Mouse (Mus musculus) adrenal gland, adult 2 months (tissue): ENCODE results near the gene Palm2. TPM values are rescaled to one million over a fixed set of nuclear protein-coding genes. Genes with fewer than 3 reads are reported as not detected.

ENCODE experiments used
- DNase-seq: peaks from one replicate; pipeline ENCODE4 v3.0.0; 2021
- polyA plus RNA-seq: library from polyadenylated mRNA; depleted of rRNA; stranded (reverse); fragments of >200 nt; gene quantifications from 2 replicates; pipeline ENCODE4 v1.2.3, GENCODE M21; 2012; rRNA removed
- total RNA-seq, 2 experiments: library from RNA; stranded (reverse); gene quantifications; 2 replicates each; pipeline ENCODE4 v1.2.3; 2021

Palm2 gene
- total and polyA plus RNA-seq, 3 experiments, result 1.9 to 39.5 (median 20.0) TPM

DNA sequence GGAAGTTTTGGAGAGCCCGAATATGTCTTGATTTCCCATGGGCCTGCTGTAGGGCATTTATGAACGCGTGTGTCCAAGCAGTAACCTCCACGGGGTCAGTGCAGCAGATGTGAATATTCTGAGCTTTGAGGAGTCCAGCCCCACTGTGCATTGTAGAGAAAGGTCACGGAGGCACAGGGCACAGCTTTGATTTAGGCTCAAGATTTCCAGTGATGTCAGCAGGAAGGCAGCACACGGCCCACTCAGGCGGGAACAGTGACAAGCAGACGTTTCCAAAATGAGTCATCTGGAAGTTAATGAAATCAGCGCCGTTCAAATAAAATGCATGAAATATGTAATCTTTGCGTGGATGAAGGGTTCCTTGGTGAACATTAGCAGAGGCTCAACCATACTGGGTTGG lies 323.9 kb downstream of the Palm2 start:
- DNase-seq, result peak; percentile 73

Other genes starting within 250 kb of the Palm2 start
- gene Ptpn3, start 132.4 kb upstream of the Palm2 start, total RNA-seq, result 10 to 100 TPM; 24.2 to 36.4 TPM
- 5.3 and 9.0 TPM in 2 replicates for gene Ptpn3, start 132.4 kb upstream of the Palm2 start, polyA plus RNA-seq
- gene Pakap, start 133.9 kb downstream of the Palm2 start, total RNA-seq, result 10 to 100 TPM; 34.9 to 68.3 TPM
- gene Pakap, start 133.9 kb downstream of the Palm2 start, polyA plus RNA-seq, result 6.0 and 8.9 TPM in 2 replicates